Mouse (Mus musculus): Measurements from ENCODE around the gene Mylk2. TPM values are rescaled to one million over a fixed set of nuclear protein-coding genes. Genes with fewer than 3 reads are reported as not detected.

Mylk2 gene
- total RNA-seq, 1 experiment = 0.22 TPM

- DNase-seq (ENCODE audit: low read depth, low spot score) = no peak
- H3K27ac ChIP-seq (ENCODE audit: insufficient read depth, low read depth, low read length, poor library complexity, severe bottlenecking) = no peak overlapping the region
- peaks cover 3 to 5% of the 10 kb centered on the region in 2 experiments; a peak in 2 of 4 replicates for H3K4me1 ChIP-seq (ENCODE audit: control insufficient read depth in 2 of 2, insufficient read depth in 2 of 2, low read length in 2 of 2, poor library complexity in 1 of 2)
- in situ Hi-C loops (cut with MboI; ENCODE audit: low sequenced_read_pairs in 2 of 2, unreplicated experiment in 2 of 2) = no loop called here
- no peak for TF ChIP-seq CHD2 (IDR thresholded peaks at IDR 0.05; ENCODE audit: low read depth, low read length)
- no peak for TF ChIP-seq ZNF384 (IDR thresholded peaks at IDR 0.05; ENCODE audit: low read depth, low read length)
- TF ChIP-seq ZC3H11A (IDR thresholded peaks at IDR 0.05; ENCODE audit: borderline replicate concordance, low read depth, low read length) = no peak
- no peak for TF ChIP-seq MAFK (IDR thresholded peaks at IDR 0.05; ENCODE audit: insufficient read depth, low read depth, low read length)
- TF ChIP-seq HCFC1 (IDR thresholded peaks at IDR 0.05; ENCODE audit: borderline replicate concordance, insufficient read depth, low read length) = no peak
- no peak overlapping the region for H3K4me3 ChIP-seq (ENCODE audit: insufficient read depth in 1 of 2, low read depth in 1 of 2, low read length in 2 of 2, poor library complexity in 1 of 2, severe bottlenecking in 1 of 2)
- no peak overlapping the region for H3K9ac ChIP-seq (ENCODE audit: insufficient read depth, low read depth, low read length, poor library complexity, severe bottlenecking)
- no peaks in the 10 kb centered on the region for H3K9me3 ChIP-seq (ENCODE audit: control insufficient read depth, insufficient read depth, low read depth, low read length)
- H3K36me3 ChIP-seq (ENCODE audit: control insufficient read depth, insufficient read depth, low read length, poor library complexity, severe bottlenecking) = no peaks in the 10 kb centered on the region
Observed at GRCm38 (mm10) chr2:152958116-152958515, 47.0 kb downstream of the Mylk2 start.

GRCm38 (mm10) chr2:152962091-152962793 lies 51.1 kb downstream of the Mylk2 start, which contains the start of gene Ttll9:
TSS of gene Ttll9 (plus strand) at chr2:152962485.
- peak; percentile 70 for DNase-seq (ENCODE audit: low read depth, low spot score)
- Histone ChIP-seq H3K9me3 (ENCODE audit: control insufficient read depth, insufficient read depth, low read depth, low read length) (no peaks in the 10 kb centered on the region), H3K9ac (ENCODE audit: insufficient read depth, low read depth, low read length, poor library complexity, severe bottlenecking) (peak within 1 kb of the TSS; percentile 51), H3K4me3 (ENCODE audit: insufficient read depth in 1 of 2, low read depth in 1 of 2, low read length in 2 of 2, poor library complexity in 1 of 2, severe bottlenecking in 1 of 2) (peak within 1 kb of the TSS; percentile 65 to 69), H3K4me1 (ENCODE audit: control insufficient read depth in 2 of 2, insufficient read depth in 2 of 2, low read length in 2 of 2, poor library complexity in 1 of 2) (no peaks in the 10 kb centered on the region; a peak in 1 of 4 replicates), H3K27ac (ENCODE audit: insufficient read depth, low read depth, low read length, poor library complexity, severe bottlenecking) (no peak within 1 kb of the TSS), H3K36me3 (ENCODE audit: control insufficient read depth, insufficient read depth, low read length, poor library complexity, severe bottlenecking) (no peaks in the 10 kb centered on the region)
- peak; percentile 75; the same call in 1 of the 2 replicates for TF ChIP-seq CHD2 (IDR thresholded peaks at IDR 0.05; ENCODE audit: low read depth, low read length)
- no peak for TF ChIP-seq MAFK (IDR thresholded peaks at IDR 0.05; ENCODE audit: insufficient read depth, low read depth, low read length)
- peak; percentile 76 for TF ChIP-seq HCFC1 (IDR thresholded peaks at IDR 0.05; ENCODE audit: borderline replicate concordance, insufficient read depth, low read length)
- in situ Hi-C loops (cut with MboI; ENCODE audit: low sequenced_read_pairs in 2 of 2, unreplicated experiment in 2 of 2) = no loop called here

- no peak overlapping the region for H3K9ac ChIP-seq (ENCODE audit: insufficient read depth, low read depth, low read length, poor library complexity, severe bottlenecking)
- no peaks in the 10 kb centered on the region for H3K36me3 ChIP-seq (ENCODE audit: control insufficient read depth, insufficient read depth, low read length, poor library complexity, severe bottlenecking)
- no peaks in the 10 kb centered on the region for H3K9me3 ChIP-seq (ENCODE audit: control insufficient read depth, insufficient read depth, low read depth, low read length)
- no peak overlapping the region for H3K27ac ChIP-seq (ENCODE audit: insufficient read depth, low read depth, low read length, poor library complexity, severe bottlenecking)
- no peak for DNase-seq (ENCODE audit: low read depth, low spot score)
- in situ Hi-C loops (cut with MboI; ENCODE audit: low sequenced_read_pairs in 2 of 2, unreplicated experiment in 2 of 2) = no loop called here
- TF ChIP-seq HCFC1 (IDR thresholded peaks at IDR 0.05; ENCODE audit: borderline replicate concordance, insufficient read depth, low read length) (no peak), ZC3H11A (IDR thresholded peaks at IDR 0.05; ENCODE audit: borderline replicate concordance, low read depth, low read length) (no peak), MAFK (IDR thresholded peaks at IDR 0.05; ENCODE audit: insufficient read depth, low read depth, low read length) (no peak), CHD2 (IDR thresholded peaks at IDR 0.05; ENCODE audit: low read depth, low read length) (no peak), ZNF384 (IDR thresholded peaks at IDR 0.05; ENCODE audit: low read depth, low read length) (no peak)
- H3K4me3 ChIP-seq (ENCODE audit: insufficient read depth in 1 of 2, low read depth in 1 of 2, low read length in 2 of 2, poor library complexity in 1 of 2, severe bottlenecking in 1 of 2) = no peak overlapping the region
- no peaks in the 10 kb centered on the region; a peak in 1 of 4 replicates for H3K4me1 ChIP-seq (ENCODE audit: control insufficient read depth in 2 of 2, insufficient read depth in 2 of 2, low read length in 2 of 2, poor library complexity in 1 of 2)
Observed at GRCm38 (mm10) chr2:152965555-152965954, 54.4 kb downstream of the Mylk2 start.

Other genes starting within 250 kb of the Mylk2 start
- gene H13, start 241.9 kb upstream of the Mylk2 start, total RNA-seq (2012; rRNA removed) = 55.0 and 91.6 TPM in 2 replicates
- gene Mcts2, start 224.3 kb upstream of the Mylk2 start, total RNA-seq (2012; rRNA removed) = 39.3 and 87.4 TPM in 2 replicates
- 74.5 and 122 TPM in 2 replicates for gene Id1, start 175.1 kb upstream of the Mylk2 start, total RNA-seq (2012; rRNA removed)
- gene Cox4i2, start 157.2 kb upstream of the Mylk2 start, total RNA-seq (2012; rRNA removed) = 1.7 and 2.3 TPM in 2 replicates
- gene Bcl2l1, start 79.6 kb upstream of the Mylk2 start, total RNA-seq (2012; rRNA removed) = 24.9 and 34.9 TPM in 2 replicates
- 63.2 and 77.8 TPM in 2 replicates for gene Tpx2, start 63.4 kb upstream of the Mylk2 start, total RNA-seq (2012; rRNA removed)
- 0.36 TPM in 1 of 2 replicates, not detected in the other for gene Foxs1, start 21.9 kb downstream of the Mylk2 start, total RNA-seq (2012; rRNA removed)
- 0.31 and 0.48 TPM in 2 replicates for gene Dusp15, start 40.3 kb downstream of the Mylk2 start, total RNA-seq (2012; rRNA removed)
- 1.2 and 2.1 TPM in 2 replicates for gene Ttll9, start 51.1 kb downstream of the Mylk2 start, total RNA-seq (2012; rRNA removed)
- gene Pdrg1, start 104.1 kb downstream of the Mylk2 start, total RNA-seq (2012; rRNA removed) = 52.2 and 53.3 TPM in 2 replicates
- gene Xkr7, start 120.5 kb downstream of the Mylk2 start, total RNA-seq (2012; rRNA removed) = 0.36 and 1.9 TPM in 2 replicates
- gene Ccm2l, start 154.6 kb downstream of the Mylk2 start, total RNA-seq (2012; rRNA removed) = 1.9 and 2.2 TPM in 2 replicates
- gene Hck, start 197.1 kb downstream of the Mylk2 start, total RNA-seq (2012; rRNA removed) = 29.3 and 60.8 TPM in 2 replicates
- 62.8 and 108 TPM in 2 replicates for gene Tm9sf4, start 250.0 kb downstream of the Mylk2 start, total RNA-seq (2012; rRNA removed)

Data from ES-E14 (cell line).